Mouse (Mus musculus): Measurements from ENCODE around the gene Iffo1. TPM values are rescaled to one million over a fixed set of nuclear protein-coding genes. Genes with fewer than 3 reads are reported as not detected.

Iffo1 gene
- total and polyA plus RNA-seq, 3 experiments: 96.1 to 96.9 TPM; not detected in 1

DNA sequence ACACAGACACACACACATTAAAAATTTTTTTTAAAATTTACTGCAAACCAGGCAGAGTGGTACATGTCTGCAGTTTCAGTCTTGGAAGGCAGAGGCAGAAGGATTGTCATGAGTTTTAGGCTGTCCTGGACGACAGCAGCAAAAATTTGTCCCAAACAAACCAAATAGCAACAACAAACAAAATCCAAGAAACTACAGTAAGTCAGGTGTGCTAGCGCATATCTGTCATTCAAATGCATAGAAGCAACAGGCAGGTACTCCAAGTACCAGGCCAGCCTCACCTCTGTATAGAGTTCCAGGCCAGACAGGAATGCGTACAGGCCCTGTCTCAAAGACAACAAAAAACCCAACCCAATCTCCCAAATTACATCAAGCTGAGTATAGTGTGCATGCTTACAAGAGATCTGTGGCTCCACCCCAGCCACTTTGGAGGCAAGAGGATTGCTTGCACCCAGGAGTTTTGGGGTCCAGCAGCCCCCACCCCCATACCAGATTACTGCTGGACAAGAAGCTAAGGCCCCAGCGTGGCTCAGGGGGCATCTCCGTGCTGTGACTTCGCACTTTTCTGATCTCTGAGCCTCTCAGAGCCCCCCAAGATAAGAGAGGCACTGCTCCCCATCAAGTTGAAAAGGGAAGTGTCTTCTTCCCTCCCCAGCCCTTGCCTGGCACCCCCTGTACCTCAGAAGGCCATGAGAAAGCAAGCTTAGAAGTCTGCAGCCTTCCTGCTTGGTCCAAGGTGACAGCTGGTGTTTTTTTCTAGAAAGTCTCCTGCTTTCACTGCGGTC is 14.9 kb downstream of the Iffo1 start (continued):
- TF ChIP-seq TCF12 (IDR thresholded peaks at IDR 0.05; ENCODE audit: low read depth, low read length) (0 out of 2 replicates have a peak, but pooled peaks have one; percentile 40), GABPA (IDR thresholded peaks at IDR 0.05; ENCODE audit: low read depth, low read length) (peak; percentile 63), GATA1 (IDR thresholded peaks at IDR 0.05; ENCODE audit: low read depth, low read length) (peak; percentile 64), JUND (IDR thresholded peaks at IDR 0.05; ENCODE audit: low read depth, low read length) (no peak)

DNA sequence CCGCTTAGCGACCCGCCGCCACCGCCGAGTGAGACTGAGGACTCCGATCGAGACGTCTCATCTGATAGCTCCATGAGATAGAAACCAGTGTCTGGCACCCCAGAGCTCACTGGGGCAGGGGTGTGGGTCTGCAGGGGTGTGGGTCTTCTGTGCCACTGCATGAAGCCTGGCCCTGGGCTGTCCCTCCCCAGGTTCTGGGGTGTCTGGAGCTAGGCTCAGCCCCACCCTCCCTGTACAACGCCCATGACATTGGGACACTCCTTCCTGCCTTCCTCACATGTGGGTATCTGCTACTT is 15.5 kb downstream of the Iffo1 start:
- Histone ChIP-seq H3K4me1 (ENCODE audit: control insufficient read depth in 1 of 2, insufficient read depth in 2 of 2, low read length in 2 of 2) (peaks cover 0 to 49% of the 10 kb centered on the region in 2 experiments), H3K9ac (ENCODE audit: control insufficient read depth, low read depth, low read length, poor library complexity, severe bottlenecking) (peak overlapping the region; percentile 51), H3K79me2 (ENCODE audit: control insufficient read depth, insufficient read depth, low read length, poor library complexity) (peaks cover 45% of the 10 kb centered on the region), H3K27me3 (ENCODE audit: control insufficient read depth in 1 of 2, insufficient read depth in 2 of 2, low read length in 2 of 2) (no peaks in the 10 kb centered on the region), H3K27ac (ENCODE audit: control insufficient read depth, low read depth, low read length) (peak overlapping the region; percentile 87), H3K4me3 (ENCODE audit: control insufficient read depth in 1 of 2, insufficient read depth in 1 of 2, low read depth in 2 of 2, low read length in 2 of 2) (peak overlapping the region in 1 of 2 experiments; percentile 7; a peak in 1 of 4 replicates), H3K9me3 (replicated peaks; ENCODE audit: insufficient read depth, low read length) (no peaks in the 10 kb centered on the region), H3K36me3 (ENCODE audit: control insufficient read depth in 1 of 2, insufficient read depth in 2 of 2, low read length in 2 of 2) (peaks cover 0 to 42% of the 10 kb centered on the region in 2 experiments; a peak in 3 of 4 replicates)
- no peak for TF ChIP-seq POLR2AphosphoS2 (IDR thresholded peaks at IDR 0.05; ENCODE audit: low read length)
- TF ChIP-seq NRF1 (IDR thresholded peaks at IDR 0.05; ENCODE audit: insufficient read depth, low read depth, low read length, poor library complexity, severe bottlenecking): no peak
- 0 out of 2 replicates have a peak, but pooled peaks have one; percentile 0 for TF ChIP-seq ETS1 (IDR thresholded peaks at IDR 0.05; ENCODE audit: low read depth, low read length)
- peak; percentile 29; the same call in 1 of the 2 replicates for TF ChIP-seq NELFE (IDR thresholded peaks at IDR 0.05; ENCODE audit: low read depth, low read length)
- TF ChIP-seq BHLHE40 (IDR thresholded peaks at IDR 0.05; ENCODE audit: borderline replicate concordance, low read depth, low read length): no peak
- TF ChIP-seq KAT2A (conservative IDR thresholded peaks at IDR 0.05; ENCODE audit: low read depth, low read length): no peak
- peak; percentile 18; the same call in 1 of the 2 replicates for TF ChIP-seq MXI1 (IDR thresholded peaks at IDR 0.05; ENCODE audit: low read depth, low read length)
- no peak for TF ChIP-seq HCFC1 (IDR thresholded peaks at IDR 0.05; ENCODE audit: low read depth, low read length)
- no peak for DNase-seq (ENCODE audit: low read depth, low spot score)

DNA sequence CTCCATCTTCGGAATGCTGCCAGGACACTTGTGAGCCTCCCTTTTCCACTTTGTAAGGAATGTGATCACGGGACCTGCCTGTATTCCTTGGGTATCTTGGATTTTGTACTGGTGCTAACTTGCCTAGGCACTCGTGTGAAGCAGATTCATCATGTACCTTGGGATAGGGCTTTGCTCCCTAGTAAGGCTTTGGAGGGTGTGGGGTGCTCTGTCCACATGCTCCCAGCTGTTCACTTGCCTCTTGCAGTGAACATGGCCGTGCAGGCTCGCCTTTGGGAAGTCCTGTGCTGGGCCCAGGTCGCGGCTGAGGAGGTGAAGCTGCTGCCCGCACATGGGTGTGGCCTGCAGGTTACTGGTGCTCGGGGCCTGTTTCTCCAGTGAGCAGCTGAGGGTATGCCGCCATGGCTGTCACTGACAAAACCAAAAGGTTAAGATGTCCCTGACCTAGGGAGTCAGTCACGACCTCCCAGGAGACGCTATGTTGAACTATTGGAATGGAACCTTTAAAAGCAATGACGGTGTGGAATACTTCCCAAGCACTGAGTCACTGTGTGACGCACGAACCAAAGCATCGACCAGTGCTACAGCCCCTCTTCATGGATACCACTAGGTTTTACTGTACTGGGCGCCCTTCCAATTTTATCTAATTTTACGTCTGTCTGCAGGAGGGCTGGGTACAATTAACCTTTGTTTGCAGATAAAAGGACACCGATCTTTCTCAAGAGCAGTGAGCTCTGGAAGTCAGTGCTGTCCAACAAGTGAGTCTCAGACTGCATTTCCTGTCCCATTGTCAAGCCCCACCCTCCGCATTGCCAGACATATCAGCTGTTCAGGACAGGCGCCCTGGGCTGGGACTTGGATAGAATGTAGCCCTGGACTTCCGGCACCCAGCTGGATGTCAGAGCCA is 16.1 kb downstream of the Iffo1 start:
- H3K9me3 ChIP-seq (replicated peaks; ENCODE audit: insufficient read depth, low read length): no peaks in the 10 kb centered on the region
- no peaks in the 10 kb centered on the region for H3K27me3 ChIP-seq (ENCODE audit: control insufficient read depth in 1 of 2, insufficient read depth in 2 of 2, low read length in 2 of 2)
- H3K9ac ChIP-seq (ENCODE audit: control insufficient read depth, low read depth, low read length, poor library complexity, severe bottlenecking): peak overlapping the region; percentile 51
- H3K36me3 ChIP-seq (ENCODE audit: control insufficient read depth in 1 of 2, insufficient read depth in 2 of 2, low read length in 2 of 2): peaks cover 0 to 36% of the 10 kb centered on the region in 2 experiments; a peak in 3 of 4 replicates
- peak overlapping the region in 1 of 2 experiments; percentile 7; a peak in 1 of 4 replicates for H3K4me3 ChIP-seq (ENCODE audit: control insufficient read depth in 1 of 2, insufficient read depth in 1 of 2, low read depth in 2 of 2, low read length in 2 of 2)
- peaks cover 40% of the 10 kb centered on the region for H3K79me2 ChIP-seq (ENCODE audit: control insufficient read depth, insufficient read depth, low read length, poor library complexity)
- H3K27ac ChIP-seq (ENCODE audit: control insufficient read depth, low read depth, low read length): peak overlapping the region; percentile 87
- DNase-seq (ENCODE audit: low read depth, low spot score): peak; percentile 92
- H3K4me1 ChIP-seq (ENCODE audit: control insufficient read depth in 1 of 2, insufficient read depth in 2 of 2, low read length in 2 of 2): peaks cover 0 to 43% of the 10 kb centered on the region in 2 experiments; a peak in 3 of 4 replicates
- TF ChIP-seq MYC (IDR thresholded peaks at IDR 0.05; ENCODE audit: low read depth, low read length) (peak; percentile 46; the same call in 1 of the 2 replicates), SMC3 (IDR thresholded peaks at IDR 0.05; ENCODE audit: low read depth, low read length) (peak; percentile 48), CHD1 (IDR thresholded peaks at IDR 0.05; ENCODE audit: low read depth, low read length) (no peak), ZMIZ1 (IDR thresholded peaks at IDR 0.05; ENCODE audit: low read depth, low read length) (peak; percentile 97), ZNF384 (IDR thresholded peaks at IDR 0.05; ENCODE audit: low read depth, low read length) (no peak), MEF2A (IDR thresholded peaks at IDR 0.05; ENCODE audit: extremely low read depth, insufficient replicate concordance, low read depth, low read length, poor library complexity, severe bottlenecking) (no peak), ZKSCAN1 (IDR thresholded peaks at IDR 0.05; ENCODE audit: low read depth, low read length) (0 out of 2 replicates have a peak, but pooled peaks have one; percentile 40), CTCF (IDR thresholded peaks at IDR 0.05 in 2 of 3, conservative IDR thresholded peaks at IDR 0.05 in 1 of 3; ENCODE audit: control insufficient read depth in 1 of 3, insufficient read depth in 1 of 3, low read depth in 2 of 3, low read length in 3 of 3, poor library complexity in 1 of 3, severe bottlenecking in 1 of 3) (no peak; a peak in 1 of 6 replicates), USF2 (IDR thresholded peaks at IDR 0.05; ENCODE audit: borderline replicate concordance in 1 of 2, insufficient read depth in 1 of 2, low read depth in 1 of 2, low read length in 2 of 2) (no peak), TCF12 (IDR thresholded peaks at IDR 0.05; ENCODE audit: low read depth, low read length) (no peak), RAD21 (IDR thresholded peaks at IDR 0.05; ENCODE audit: low read depth, low read length) (no peak), MXI1 (IDR thresholded peaks at IDR 0.05; ENCODE audit: low read depth, low read length) (0 out of 2 replicates have a peak, but pooled peaks have one; percentile 31), BHLHE40 (IDR thresholded peaks at IDR 0.05; ENCODE audit: borderline replicate concordance, low read depth, low read length) (peak; percentile 35; the same call in 1 of the 2 replicates), JUND (IDR thresholded peaks at IDR 0.05; ENCODE audit: low read depth, low read length) (0 out of 2 replicates have a peak, but pooled peaks have one; percentile 52), POLR2A (IDR thresholded peaks at IDR 0.05; ENCODE audit: control insufficient read depth in 1 of 2, insufficient read depth in 1 of 2, low read depth in 1 of 2, low read length in 2 of 2, poor library complexity in 1 of 2) (peak in 1 of 2 experiments; percentile 81; a peak in 1 of 4 replicates)

All from MEL (cell line).